Mouse (Mus musculus): ENCODE data around the gene Hist1h2bc.

DNA sequence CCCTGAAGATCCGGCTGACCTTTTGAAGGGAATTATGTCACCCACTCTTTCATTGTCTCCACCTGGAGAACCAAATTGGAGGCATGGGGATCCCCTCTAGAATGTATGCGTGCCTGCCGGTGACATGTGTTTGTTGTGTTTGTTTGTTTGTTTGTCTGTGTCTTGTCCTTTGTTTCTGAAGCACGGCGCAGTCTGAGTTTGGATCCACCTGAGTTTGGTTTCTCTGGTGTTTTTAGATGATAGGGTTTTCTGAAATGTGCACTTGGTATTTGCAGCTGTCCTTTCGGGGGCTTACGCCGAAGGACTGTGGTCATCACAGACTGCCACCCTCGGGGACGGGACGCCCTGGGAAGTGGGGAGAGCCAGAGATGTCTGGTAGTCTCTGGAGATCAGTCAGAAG is 33.2 kb downstream of the Hist1h2bc start:
- TF ChIP-seq CTCF (IDR thresholded peaks at IDR 0.05; ENCODE audit: low read depth) (no peak), EP300 (optimal IDR thresholded peaks at IDR 0.05) (no peak)

All from stomach, postnatal 0 days (tissue).